Mouse (Mus musculus) stomach, postnatal 0 days (tissue): ENCODE results near the gene Catsperd.

Experiments used
- CTCF ChIP-seq: IDR thresholded peaks from 2 replicates; pipeline ENCODE4 v1.5.1; 2016; ENCODE audit warnings: antibody characterized with exemption, low read depth, mild to moderate bottlenecking, moderate library complexity
- EP300 ChIP-seq: optimal IDR thresholded peaks from 2 replicates; pipeline ENCODE3; 2016; ENCODE audit warnings: antibody characterized with exemption

DNA sequence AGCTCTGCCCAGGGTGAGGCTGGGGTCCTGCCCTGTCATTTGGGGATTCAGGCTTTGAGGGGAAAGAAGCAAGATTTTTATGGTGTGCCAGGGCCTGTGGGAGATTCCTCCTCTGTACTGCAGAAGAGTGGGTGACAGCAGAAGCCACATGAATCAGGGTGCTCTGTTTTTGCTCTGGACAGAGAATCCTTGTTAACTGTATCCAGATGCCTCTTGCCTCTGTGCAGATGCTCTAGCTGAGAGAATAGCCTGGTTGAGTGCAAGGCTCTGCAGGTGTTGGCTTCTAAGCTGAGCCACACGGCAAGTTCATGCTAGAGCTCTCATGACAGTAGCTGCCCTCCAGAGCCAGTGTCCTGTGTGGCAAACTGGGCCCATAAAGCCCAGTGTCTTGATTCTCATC, 65.5 kb downstream of the Catsperd start:
- TF ChIP-seq EP300 (no peak), CTCF (no peak)
